Mouse (Mus musculus) gastrocnemius, postnatal 4 days (tissue): ENCODE measurements around the gene Specc1l. TPM values are rescaled to one million over a fixed set of nuclear protein-coding genes. Genes with fewer than 3 reads are reported as not detected.
A peak's percentile ranks its signal among the peaks of the same experiment; 100 is the strongest.
"Not testable (repeated sequence)": the region's sequence is repeated elsewhere in the genome, so short reads cannot be mapped to it uniquely, and the experiment has no call there.

Experiments
- DNase-seq, 2 experiments: peaks; one replicate each; pipeline ENCODE4 v3.0.0; 2021 to 2022; ENCODE audit warnings: low spot score in 2 of 2, mixed read lengths in 2 of 2
- total RNA-seq, 2 experiments: library from RNA; stranded (reverse); gene quantifications; 2 replicates each; pipeline ENCODE4 v1.2.3; 2021

Specc1l gene
- total RNA-seq, 2 experiments from 2014 or later = 46.0 to 49.7 TPM

DNA sequence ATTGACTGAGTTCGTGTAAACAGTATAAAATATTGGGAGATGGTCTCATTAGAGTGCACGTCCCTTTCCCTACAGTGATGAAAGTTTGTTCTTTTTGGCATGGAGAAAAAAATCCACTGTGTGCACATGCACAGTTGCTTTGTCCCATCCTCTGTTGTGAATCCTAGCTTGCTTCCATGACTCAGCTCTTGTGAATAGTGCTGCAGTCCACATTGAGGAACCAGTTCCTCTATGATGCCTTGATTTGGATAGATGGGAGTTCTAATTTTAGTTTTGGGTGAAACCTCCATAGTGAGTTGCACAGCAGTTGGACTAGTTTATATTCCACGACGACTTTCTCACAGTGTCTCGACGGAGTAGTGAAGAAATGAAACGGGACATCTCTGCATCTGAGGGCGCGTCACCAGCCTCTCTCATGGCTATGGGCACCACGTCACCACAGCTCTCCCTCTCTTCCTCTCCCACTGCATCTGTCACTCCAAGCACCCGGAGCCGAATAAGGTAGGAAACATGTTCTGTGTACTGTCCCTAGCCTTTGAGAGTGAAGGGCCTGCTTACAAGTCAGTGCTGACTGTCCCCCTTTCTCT, 64.6 kb downstream of the Specc1l start:
- DNase-seq = no peak

DNA sequence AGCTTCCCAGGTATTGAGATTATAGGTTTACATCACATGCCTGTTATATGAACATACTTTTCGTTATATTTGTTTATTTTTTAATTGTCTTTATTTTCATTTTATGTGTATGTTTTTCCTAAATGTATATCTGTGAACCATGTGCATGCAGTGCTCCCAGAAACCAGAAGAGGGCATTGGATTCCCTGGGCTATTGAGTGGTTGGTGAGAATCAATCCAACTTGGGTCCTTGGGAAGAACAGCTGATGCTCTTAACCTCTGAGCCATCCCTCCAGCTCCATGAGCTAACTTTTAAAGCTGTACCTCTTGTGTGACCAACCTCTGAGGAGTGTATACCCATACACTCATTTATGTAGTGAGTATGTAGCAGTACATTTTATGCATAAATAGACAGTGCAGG, 65.6 kb downstream of the Specc1l start:
- no peak for DNase-seq

- DNase-seq = no peak
Observed at GRCm38 (mm10) chr10:75282648-75283047, 70.8 kb downstream of the Specc1l start.

- no peak for DNase-seq
Observed at GRCm38 (mm10) chr10:75283821-75284220, 71.9 kb downstream of the Specc1l start.

DNA sequence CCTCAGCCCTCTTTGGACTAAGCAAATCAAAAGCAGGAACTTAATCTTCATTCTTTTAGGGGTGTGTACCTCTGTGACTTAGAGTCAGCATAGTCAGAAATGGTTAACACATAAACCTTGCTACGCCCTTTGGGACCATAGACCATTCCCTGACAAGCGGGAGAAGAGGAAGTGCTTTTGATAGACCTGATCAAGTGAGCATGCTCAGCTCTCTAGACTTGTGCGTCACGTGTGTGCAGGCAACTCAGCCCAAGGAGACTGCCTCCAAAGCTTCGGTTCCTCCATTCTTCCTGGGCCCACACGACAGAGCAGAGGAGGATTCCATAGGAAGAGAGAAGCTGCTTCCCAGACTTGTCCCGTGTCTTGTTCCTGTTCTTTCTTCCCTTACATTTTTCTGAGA, 76.7 kb downstream of the Specc1l start:
- no peak for DNase-seq

DNA sequence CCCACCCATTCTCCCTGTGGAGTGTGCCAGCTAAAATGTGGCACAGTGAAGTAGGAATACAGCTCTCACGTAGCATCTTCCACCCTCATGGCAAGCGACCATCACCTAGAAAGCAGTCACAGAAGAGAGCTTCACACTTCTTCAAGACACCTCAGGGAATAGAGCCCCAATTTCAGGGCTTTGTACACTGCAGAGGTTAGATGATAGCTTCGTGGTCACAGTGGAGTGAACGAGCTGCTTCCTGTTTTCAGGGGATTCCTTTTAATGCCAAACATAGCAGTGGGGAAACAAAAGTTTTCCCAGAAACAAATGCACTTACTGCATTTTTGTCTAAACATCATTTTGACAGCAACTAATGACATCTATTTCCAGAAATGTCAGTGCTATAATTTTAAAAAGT, 77.5 kb downstream of the Specc1l start:
- DNase-seq = no peak

DNA sequence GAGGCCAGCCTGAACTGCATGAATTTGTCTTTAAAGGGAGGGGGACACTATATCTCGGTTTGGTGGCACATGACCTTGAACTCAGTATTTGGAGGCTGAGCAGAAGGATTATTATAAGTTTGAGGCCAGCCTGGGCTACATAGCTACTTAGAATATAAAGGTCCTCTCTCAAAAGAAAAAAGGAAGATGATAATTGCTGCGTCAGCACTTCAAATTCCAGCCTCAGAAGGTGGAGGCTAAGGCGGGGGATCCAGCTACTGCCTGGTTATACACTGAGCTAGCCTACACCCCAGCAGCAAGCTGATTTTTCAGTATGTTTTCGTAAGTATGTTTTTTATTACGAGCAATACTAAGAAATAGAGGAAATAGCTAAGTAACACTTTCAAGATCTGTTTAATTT, 78.8 kb downstream of the Specc1l start:
- DNase-seq = no peak

DNA sequence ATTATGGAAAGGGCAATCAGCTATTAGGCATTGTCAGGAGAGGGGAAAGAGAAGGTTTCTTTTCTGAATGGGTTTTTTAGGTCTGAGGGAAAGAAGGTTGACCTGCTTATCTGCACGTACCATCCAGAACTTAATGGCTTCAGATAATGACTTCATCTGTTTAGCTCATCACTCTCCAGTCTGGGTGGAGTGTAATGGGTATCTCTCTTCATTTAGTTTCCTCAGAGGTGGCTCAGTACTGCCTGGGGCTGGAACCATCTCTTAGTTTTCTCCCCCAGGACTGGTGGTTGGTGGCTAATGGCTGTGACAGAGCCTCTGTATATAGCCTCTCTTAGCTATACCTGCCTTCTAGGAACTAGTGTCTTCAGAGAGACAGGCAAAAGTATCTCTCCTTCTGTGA, 79.5 kb downstream of the Specc1l start:
- no peak for DNase-seq

DNA sequence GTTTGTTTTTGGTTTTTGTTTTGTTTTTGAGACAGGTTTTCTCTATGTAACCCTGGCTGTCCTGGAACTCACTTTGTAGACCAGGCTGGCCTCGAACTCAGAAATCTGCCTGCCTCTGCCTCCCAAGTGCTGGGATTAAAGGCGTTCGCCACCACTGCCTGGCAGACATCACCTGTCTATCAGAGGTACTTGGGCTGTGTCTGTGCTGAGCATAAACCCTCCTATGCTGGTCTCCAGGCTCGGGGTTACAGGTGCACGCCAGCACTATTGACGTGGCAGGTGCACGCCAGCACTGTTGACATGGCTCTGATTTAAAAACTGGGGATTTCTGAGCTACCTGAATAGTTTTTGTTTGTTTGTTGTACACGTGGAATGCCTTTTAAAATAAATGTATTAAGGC, 80.3 kb downstream of the Specc1l start:
- DNase-seq = not testable (repeated sequence)

DNA sequence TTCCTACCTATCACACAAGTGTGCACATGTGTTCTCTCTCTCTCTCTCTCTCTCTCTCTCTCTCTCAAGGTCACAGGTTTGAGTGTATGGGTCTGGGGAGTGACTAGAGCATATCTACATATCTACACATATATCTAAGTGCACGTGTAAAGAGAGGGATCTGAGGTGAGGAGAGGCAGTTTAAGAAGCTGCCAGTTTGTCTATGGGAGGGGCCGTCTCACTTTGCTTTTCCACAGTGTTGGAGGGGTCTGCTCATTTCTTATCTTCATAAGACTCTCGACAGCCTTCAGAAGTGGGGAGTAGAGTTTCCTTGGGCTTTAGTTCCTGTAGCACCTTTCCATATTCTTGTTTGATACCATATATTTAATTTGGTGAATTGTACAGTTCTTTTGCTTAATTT, 81.4 kb downstream of the Specc1l start:
- no peak for DNase-seq

DNA sequence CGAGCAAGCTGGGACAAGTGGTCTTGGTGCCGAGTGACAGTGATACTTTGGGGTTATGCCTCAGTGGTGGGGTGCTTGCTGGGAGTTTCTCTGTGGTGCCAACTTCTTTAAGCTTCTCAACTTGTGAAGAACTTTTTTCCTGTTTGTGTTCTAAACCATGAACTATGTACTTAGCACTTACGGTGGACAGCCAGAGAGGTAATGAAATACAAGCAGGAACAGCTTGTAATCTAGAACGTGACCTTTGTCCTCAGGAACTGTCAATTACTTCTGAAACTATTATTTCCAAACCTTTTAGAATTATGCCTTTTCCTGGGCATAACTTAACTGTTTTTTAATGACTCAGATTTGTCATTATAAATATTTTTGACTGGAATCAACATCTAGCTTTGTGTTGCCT, 82.5 kb downstream of the Specc1l start:
- peak in 1 of 2 experiments; percentile 4 for DNase-seq

DNA sequence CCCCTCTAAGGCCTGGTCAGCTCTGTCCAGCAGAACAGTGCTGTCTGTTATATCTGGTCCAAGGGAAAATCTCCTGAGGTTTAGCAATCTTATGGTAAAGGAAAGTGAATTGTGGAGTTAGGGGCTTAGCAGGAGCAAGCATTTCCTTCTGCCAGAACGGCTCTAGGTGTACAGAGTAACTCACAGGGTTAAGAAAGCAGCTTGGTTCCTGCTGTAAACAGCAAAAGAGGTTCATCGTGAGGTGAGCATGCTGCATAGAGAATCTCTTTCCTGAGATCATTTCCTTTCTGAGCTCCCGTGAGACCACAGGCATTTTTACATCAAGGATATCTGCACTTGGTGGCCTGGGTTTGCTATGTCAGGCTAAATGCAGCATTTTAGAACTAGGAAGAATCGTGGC, 83.1 kb downstream of the Specc1l start:
- DNase-seq = no peak

- no peak for DNase-seq
Observed at GRCm38 (mm10) chr10:75298608-75299007, 86.7 kb downstream of the Specc1l start.

- peak; percentile 35 to 46 for DNase-seq
Observed at GRCm38 (mm10) chr10:75299785-75300418, 88.0 kb downstream of the Specc1l start.

GRCm38 (mm10) chr10:75301195-75301806, 89.4 kb downstream of the Specc1l start:
- no peak for DNase-seq

DNA sequence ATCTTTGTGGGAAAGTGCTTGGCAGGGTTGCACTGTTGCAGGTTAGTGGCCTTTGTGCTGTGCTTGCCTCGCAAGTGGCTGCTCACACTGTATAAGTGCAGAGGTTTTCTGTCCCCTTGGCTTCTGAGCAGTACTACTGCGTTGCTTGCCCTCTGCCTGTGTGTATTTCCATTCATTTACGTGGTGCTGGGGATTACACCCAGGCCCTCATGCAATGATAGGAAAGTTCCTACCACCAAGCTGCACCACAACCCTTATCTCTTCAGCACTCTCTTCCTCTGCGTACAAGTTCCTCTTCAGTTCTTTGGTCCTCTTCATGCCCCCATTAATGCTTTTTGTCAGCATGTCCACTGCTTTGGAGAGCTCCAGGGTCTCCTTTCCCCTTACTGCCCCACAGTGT, 90.1 kb downstream of the Specc1l start:
- DNase-seq = no peak

DNA sequence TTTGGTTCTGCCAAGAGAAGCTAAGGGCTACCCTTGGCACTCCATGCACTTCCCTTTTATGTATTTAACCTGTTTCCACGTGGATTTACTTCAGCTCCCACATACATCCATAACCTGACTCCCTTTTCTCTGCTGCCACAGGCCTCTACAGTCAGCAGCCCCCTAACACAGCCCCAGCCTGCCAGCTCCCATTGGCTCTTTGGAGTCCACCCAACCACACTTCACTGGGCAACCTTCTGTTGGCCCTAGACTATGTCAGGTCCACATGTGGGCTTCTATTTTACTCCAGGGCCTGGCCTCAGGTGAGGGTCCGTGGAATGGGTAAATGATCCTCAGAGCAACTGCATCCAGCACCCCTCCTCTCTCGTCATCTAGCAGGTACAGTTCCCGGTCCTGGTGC, 90.7 kb downstream of the Specc1l start:
- no peak for DNase-seq

- DNase-seq = no peak
Observed at GRCm38 (mm10) chr10:75303324-75304048, 91.6 kb downstream of the Specc1l start.

DNA sequence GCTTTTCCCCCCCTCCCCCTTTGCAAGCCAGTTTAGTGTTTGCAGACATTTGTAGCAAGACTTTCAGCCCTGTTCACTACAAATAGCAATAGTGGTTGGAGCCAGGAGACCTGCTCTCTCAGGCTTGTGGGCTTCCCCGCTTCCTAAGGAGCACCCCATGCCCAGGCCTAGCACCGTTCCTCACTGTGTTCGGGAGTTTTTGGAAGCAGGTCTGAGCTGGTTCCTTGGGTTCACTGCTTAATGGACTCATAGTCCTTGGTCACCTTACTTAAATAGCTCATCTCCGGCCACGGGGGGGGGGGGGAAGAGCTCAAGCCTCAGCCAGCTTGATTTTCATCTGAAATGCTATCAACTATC, 92.2 kb downstream of the Specc1l start:
- DNase-seq = no peak

DNA sequence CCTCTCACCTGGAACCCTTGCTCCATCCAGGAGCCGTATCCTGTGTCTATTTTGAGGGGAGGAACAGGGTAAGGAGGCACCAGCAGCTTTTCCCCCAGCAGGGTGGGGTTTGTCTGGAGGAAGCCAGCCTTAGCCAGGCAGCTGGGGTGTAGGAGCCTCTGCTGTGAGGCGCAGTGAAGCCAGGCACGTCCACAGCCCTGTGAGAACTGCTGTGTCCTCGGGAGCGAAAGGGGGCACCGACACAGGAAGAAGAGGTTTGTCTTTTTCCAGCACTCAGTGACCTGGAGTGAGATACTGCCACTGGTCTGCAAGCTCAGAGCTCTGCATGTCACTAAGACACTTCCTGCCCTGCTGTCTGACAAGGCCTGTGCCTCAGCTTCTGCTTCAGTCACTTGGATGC, 92.5 kb downstream of the Specc1l start:
- DNase-seq = no peak

- DNase-seq = no peak
Observed at GRCm38 (mm10) chr10:75307130-75307529, 95.3 kb downstream of the Specc1l start.

DNA sequence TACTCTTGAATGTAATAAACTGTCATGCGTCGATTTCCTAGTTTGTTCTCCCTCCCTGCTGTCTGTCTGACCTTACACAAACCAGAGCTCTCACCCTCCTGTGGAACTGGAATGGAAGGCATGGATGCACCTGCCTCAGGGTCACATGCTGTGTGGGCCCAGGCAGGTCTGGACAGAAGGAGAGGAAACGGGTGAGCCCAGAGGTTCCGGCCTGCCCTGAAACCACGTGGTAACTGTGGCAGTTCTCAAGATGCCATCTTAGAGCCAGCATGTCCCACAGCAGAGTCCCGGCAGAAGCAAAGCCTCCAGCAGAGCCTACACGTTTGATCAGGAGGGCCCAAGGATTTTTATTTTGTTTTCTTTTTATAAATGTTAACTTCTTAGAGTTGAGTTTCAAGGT, 100.5 kb downstream of the Specc1l start:
- no peak for DNase-seq
